Mouse (Mus musculus): ENCODE measurements at regions not wholly inside any gene's neighbourhood (a gene's known extent, or its start where the extent isn't known, plus 50 kb on each side); places are given as distances from the start of the nearest gene placed in this dataset.

GRCm38 (mm10) chr13:112237377-112237776 is 50.9 kb upstream of the Ankrd55 start:
- ATAC-seq (ENCODE audit: insufficient number of reproducible peaks, insufficient read depth, low FRiP score, low TSS enrichment) = no peak
- WGBS = 61% methylated on average over 5 of the region's 5 CpGs

GRCm38 (mm10) chr13:112237917-112238316 is 50.3 kb upstream of the Ankrd55 start:
- H3K36me3 ChIP-seq = no peaks in the 10 kb centered on the region
- H3K4me2 ChIP-seq (replicated peaks) = no peak overlapping the region
- H3K9me3 ChIP-seq = no peaks in the 10 kb centered on the region
- H3K27me3 ChIP-seq = no peaks in the 10 kb centered on the region
- H3K4me3 ChIP-seq = no peak overlapping the region
- H3K9ac ChIP-seq = no peak overlapping the region
- no peaks in the 10 kb centered on the region for H3K4me1 ChIP-seq
- no peak for ATAC-seq (ENCODE audit: insufficient number of reproducible peaks, insufficient read depth, low FRiP score, low TSS enrichment)
- 53% methylated on average over 4 of the region's 4 CpGs for WGBS
- H3K27ac ChIP-seq = no peak overlapping the region

More at GRCm38 (mm10) chr13:112237377-112237776, 50.9 kb upstream of the Ankrd55 start:
- Histone ChIP-seq H3K27me3 (no peaks in the 10 kb centered on the region), H3K27ac (no peak overlapping the region), H3K4me3 (no peak overlapping the region), H3K4me1 (no peaks in the 10 kb centered on the region), H3K9ac (no peak overlapping the region), H3K4me2 (replicated peaks) (no peak overlapping the region), H3K9me3 (no peaks in the 10 kb centered on the region), H3K36me3 (no peaks in the 10 kb centered on the region)

All from embryonic facial prominence, embryonic 12.5 days (tissue).